Mouse (Mus musculus) stomach, adult 2 months (tissue): ENCODE measurements around the gene Asic5. TPM values are rescaled to one million over a fixed set of nuclear protein-coding genes. Genes with fewer than 3 reads are reported as not detected.

ENCODE experiments used
- polyA plus RNA-seq: library from polyadenylated mRNA; depleted of rRNA; stranded (reverse); fragments of >200 nt; gene quantifications from 2 replicates; pipeline ENCODE4 v1.2.3, GENCODE M21; 2012; rRNA removed

Asic5 gene
- polyA plus RNA-seq, result not detected in 2 replicates

GRCm38 (mm10) chr3:81981990-81982389, at the start of gene Asic5:
TSS of gene Asic5 (plus strand) at chr3:81982290.

GRCm38 (mm10) chr3:81976102-81976501, 6.0 kb upstream of the Asic5 start, which contains the start of gene Tdo2:
TSS of gene Tdo2 (minus strand) at chr3:81976202.

Other genes with a start within 250 kb of the Asic5 start
- gene Ctso, start 49.7 kb upstream of the Asic5 start, polyA plus RNA-seq, result 0.76 and 0.93 TPM in 2 replicates
- 0.23 and 0.48 TPM in 2 replicates for gene Tdo2, start 6.1 kb upstream of the Asic5 start, polyA plus RNA-seq
- 1.0 and 1.9 TPM in 2 replicates for gene Gucy1b1, start 92.4 kb downstream of the Asic5 start, polyA plus RNA-seq
- gene Gucy1a1, start 163.5 kb downstream of the Asic5 start, polyA plus RNA-seq, result 1.3 and 3.3 TPM in 2 replicates